Mouse (Mus musculus) ovary, postnatal 36 days (tissue): Measurements from ENCODE around the gene Ifi27.
A peak's percentile ranks its signal among the peaks of the same experiment; 100 is the strongest.
"Not testable (repeated sequence)": the region's sequence is repeated elsewhere in the genome, so short reads cannot be mapped to it uniquely, and the experiment has no call there.

ENCODE experiments used
- DNase-seq: peaks from one replicate; pipeline ENCODE4 v3.0.0; 2022; ENCODE audit warnings: low spot score, mixed read lengths

Gene Ifi27

DNA sequence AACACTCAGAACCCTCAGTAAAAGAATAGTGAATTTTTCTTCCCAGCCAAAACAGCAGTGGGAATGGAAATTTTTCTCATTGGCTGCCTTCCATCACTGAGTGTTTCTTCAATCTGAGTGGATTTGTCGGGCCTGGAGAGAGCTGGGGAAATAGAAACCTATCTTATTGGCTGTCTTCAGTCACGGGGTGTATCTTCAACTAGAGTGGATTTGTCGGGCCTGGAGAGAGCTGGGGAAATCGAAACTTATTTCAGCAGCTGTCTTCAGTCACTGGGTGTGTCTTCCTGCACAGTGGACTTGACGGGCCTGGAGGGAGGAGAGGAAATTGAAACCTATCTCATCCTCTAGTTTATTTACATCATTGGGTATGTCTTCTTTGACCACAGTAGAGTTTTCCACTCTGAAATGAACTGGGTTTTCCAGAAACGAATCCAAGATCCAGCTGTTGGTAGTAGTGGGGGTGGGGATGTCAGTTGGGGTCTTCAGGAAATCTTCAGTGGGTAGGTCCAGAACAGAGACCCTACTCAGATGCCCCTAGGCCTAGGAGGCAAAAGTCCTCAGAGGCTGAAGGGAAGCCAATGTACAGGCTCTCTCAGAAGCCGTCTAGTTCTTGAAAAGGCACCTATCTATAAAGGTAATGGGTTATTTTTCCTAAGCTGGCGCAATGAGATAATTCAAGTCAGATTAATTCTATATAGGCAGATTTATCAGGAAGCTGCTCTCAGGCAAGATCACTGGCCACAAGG, at the start of gene Ifi27:
Gene Ifi27, plus strand, starts transcription at position 226 of the 746 bp plus-strand sequence.
- peak; percentile 41 for DNase-seq

DNA sequence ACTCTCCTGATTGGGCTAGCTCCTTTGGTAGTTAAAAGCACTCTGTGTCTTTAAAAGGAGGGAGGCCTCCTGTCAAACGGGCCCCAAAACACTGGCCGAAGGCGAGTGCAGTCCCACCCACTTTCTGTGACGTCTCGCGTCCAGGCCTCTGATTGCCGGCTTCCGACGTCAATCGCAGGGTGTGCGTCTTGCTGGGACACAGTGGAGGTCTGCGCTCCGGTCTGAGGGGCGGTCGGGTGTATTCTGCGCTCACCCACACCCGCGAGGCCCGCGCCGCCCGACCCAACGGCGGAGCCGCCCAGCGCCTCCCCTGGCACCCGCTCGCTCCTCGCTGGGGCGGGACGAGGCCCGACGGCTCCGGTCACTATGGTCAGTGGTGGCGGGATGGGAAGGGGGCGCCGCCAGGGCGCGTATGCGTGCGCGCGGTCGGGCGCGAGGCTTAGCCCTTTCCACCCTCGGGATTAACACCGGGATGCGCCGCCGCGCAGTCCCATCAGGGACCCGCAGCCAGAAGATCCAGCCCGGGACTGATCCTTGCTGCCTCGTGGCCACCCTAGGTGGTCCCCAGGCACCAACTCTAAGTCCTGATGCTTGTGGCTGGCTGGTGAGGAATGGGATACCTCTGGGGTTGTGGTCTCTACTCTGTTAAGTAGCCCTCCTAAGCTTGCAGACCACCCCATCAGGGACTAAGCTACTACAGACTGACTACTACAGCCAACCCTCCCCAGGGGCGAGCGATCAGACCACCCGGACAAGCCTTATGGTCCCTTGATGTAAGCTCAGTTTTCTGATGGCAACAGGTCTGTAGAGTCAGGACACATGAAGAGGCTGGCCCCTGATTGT, 45.3 kb upstream of the Ifi27 start, which contains the start of gene Otub2:
Gene Otub2, plus strand, starts transcription at position 178 of the 843 bp plus-strand sequence.
- DNase-seq: peak; percentile 96

DNA sequence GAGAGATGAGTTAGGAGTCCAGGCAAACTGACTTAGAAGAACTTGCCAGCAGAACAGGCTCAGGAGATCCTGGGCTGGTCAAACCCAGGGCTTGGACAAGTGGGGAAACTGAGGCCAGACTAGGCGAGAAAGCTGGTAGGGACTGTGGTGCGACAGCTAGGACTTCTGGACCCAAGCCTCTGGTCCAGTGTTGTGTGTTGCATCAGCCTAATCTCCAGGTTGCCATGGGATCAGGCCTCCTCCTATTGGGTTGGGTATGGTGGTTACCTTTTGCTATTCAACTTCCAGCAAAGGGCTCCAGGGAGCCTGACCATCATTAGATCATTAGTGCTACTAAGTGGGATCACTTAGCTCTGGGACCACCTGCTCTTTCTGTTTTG, 44.7 kb upstream of the Ifi27 start:
- no peak for DNase-seq

DNA sequence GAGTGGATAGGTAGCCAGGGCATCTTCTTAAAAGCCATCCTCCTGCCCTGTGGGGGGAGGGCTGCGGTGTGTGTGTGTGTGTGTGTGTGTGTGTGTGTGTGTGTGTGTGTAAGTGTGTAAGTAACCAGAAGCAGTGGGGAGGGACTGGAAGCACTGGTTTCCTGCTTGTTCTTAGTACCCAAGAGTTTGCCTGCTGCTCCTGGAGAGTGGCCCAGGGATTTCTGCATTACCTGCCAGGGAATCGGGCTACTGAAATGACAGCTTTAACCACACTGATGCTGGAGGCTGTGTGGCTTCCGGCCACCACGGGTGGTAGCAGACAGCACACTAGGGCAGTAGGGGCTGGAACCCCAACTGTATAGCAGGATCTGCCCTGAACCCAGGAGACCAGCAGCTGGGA, 44.0 kb upstream of the Ifi27 start:
- DNase-seq: no peak

DNA sequence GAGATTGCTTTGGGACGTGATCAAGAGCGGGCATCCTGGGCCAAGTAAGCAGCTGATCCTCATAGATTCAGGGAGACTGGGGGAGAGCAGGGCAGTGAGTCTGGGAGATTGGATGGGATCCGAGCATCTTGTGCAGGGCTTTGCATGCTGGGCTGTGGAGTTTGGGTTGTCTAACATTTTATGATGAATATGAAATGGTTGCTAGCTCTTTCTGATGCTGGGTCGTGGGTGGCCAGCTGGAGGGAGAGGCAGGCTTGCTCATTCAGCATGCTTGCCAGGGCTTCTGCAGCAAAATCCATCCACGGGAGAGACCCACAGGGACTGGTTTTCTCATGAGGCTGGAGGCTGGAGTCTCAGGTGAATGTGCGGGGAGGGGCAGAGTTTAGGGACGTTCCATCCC, 42.9 kb upstream of the Ifi27 start:
- DNase-seq: no peak

DNA sequence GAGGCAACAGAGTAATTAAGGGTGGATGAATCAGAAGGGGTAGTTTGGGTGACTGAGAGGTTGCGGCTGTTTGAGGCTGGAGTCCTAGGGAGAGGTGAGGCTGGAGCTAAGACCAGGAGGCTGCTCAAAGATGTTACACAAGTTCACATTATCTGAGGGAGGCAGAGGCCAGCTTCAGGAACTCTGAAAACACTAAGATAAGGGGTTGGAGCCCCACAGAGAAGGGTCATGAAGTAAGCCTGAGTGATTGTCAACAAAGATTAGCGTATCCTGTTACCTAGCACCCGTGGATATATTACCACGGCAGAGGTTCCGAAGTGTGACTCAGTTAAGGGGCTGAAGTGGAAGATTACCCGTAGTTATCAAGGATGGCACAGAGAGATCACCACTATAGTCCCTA, 40.5 kb upstream of the Ifi27 start:
- no peak for DNase-seq

DNA sequence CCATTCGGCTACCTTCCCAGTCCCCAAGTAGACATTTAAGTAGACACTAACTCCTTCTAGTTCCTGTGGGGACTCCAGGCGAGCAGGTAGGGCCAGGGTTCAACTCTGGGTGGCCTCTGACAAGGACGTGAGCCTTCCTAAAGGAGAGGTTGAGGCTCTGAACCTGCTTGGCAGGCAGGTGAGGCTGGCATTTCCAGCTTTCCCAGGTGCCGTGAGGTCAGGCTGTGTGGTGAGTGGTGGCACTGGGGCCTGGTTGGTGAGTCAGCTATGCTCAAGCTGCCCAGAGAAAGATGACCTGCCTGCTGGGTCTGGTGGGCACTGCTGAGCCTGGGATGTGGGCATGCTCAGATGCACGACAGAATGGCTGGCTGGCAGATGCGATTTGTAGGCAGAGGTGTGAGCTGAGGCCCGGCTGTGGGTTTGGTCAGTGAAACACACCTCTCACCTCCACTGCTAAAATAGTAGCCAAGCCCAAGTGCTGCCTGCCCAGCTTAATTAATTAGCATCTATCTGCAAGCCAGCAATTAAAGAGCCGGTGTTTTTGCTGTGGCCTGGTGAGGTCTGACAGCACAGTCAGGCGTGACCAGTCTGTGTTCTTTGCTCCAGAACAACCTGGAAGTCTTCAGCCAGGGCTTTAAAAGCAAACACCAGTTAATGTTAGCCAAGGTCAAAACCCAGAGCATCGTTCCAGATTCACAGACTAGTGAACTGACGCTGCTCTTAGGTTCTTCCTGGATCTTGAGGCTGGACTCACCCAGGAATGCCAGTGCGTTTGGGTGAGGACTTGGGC, 38.3 kb upstream of the Ifi27 start:
- DNase-seq: no peak

DNA sequence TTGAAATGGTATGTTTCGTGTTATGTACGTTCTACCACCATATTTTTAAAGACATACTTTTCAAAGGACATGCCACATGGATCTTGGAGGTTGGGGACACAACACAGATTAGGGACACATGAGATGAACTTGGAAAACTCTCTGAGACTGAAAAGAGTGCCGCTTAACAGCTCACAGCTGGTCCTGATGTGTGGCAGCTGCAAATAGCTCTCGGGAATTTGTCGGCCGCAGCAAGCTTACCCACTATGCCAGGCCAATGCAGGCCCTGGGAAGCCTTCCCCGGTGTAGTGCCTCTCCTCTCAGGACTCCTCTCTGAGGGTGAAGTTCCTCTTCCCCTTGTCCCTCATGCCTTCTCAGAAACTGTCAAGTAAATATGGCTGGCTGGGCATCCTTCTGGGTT, 37.3 kb upstream of the Ifi27 start:
- no peak for DNase-seq

DNA sequence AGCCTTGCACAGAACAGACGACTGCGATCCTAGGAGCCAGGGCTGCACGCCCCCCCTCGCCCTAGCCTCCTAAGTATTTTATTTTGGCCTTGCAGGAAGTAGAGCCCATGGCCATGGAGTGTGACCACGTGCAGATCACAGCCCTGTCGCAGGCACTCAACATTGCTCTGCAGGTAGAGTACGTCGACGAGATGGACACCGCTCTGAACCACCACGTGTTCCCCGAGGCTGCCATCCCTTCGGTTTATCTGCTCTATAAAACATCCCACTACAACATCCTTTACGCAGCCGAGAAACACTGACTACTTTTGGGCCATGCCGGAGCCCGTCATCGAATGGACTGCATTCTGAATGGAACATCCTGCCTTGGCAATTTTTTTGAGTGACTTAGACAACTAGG, 29.9 kb upstream of the Ifi27 start:
- no peak for DNase-seq

DNA sequence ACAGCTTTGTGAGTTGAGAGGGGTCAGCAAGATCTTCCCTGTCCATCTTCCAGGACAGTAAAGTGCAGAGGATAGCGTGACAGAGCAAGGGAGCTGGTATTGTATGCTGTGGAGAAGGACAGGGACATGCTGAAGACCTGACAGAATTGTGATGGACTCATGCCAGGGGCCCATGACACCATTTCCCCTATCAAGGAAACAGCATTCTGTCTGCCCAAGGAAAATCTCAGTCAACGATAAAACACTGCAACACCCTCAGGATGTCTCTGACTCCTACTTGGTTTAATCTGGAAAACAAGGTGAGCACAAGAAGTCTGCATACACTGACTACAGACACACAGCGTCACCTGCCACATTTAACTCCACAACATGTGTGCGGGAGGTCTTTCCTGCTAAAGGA, 26.3 kb upstream of the Ifi27 start, which contains the start of gene 9330161L09Rik:
Gene 9330161L09Rik, minus strand, starts transcription at position 101 of the 400 bp plus-strand sequence.
- DNase-seq: no peak

DNA sequence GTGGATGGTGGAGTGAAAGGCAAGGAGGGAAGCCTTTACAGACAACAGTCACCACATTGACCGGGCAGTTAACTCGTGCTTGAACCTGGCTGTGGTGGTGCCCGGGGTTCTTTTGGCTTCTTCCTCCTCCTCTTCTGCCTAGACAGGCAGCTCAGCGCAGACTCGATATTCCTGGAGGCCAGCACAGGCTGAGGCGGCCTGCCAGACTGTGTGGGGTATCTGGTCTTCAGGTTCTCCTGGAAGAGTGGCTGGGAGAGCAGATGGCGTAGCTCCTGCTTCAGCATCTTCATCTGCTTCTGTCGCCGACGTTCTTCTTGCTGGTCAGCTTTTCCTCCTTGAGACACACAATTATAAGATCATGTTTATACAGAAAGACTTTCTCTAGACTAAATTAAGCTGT, 25.9 kb upstream of the Ifi27 start:
- DNase-seq: no peak

DNA sequence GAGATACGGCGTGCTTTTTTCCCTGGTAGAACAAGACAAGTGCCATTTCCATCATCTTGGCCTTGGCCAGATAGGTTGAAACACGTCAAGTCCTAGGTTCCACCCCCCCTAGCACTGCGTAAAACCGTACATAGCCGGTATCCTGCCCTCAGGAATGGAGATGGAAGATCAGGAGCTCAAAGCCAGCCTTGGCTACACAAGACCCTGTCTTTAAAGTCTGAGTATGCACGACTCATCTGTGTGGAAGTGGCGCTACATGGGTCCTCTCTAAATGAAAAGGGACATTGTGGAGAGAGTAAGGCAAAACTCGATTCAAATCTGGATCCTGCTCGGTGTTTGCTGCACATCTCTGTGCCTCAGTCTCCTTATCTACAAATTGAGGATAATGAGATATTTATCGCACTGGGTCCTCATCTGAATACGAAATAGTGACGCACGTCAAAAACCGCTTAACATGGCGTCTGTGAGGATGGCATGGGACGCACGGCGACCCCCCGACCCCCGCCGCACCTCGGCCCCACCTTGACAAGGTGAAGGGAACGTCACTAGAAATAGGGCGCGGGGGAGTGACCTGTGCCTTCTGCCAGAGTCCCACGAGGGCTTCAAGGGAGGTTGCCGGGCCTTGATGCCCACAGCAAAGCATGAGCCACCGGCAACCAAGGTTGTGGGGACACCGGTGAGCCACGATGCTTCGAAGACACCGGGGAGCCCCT, 8.8 kb upstream of the Ifi27 start:
- no peak for DNase-seq

DNA sequence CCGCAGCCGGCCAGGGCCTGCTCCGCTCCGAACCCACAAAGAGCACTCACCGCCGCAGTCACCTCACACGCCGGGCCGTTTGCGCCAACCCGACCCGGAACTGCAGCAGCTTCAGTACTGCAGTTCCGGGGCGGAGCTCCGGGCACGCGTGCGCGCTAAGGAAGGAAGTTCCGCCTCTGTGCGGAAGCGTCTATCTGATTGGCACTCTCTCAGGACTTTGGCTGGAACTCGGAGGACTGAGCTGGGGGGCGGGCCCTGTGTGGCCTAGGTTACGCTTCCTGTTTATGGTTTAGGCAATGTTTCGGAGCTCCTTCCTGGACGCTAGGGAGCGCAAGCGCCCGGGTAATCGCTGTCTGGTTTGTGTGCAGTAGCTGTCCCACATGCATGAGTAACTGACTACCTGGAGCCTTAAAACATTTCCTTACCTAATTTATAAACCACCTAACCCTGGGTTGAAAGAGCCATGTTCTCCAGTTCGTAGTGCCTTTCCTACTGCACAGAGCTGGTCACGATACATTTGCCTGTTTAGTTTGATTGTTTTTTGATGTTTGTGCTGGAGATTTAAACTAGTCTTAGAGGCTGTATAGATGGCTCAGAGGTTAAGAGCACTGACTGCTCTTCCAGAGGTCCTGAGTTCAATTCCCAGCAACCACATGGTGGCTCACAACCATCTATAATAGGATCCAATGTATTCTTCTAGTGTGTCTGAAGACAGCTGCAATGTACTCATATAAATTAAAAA, 8.1 kb upstream of the Ifi27 start, which contains the start of gene Ddx24:
Gene Ddx24, minus strand, starts transcription at position 102 of the 742 bp plus-strand sequence.
- peak; percentile 96 for DNase-seq

DNA sequence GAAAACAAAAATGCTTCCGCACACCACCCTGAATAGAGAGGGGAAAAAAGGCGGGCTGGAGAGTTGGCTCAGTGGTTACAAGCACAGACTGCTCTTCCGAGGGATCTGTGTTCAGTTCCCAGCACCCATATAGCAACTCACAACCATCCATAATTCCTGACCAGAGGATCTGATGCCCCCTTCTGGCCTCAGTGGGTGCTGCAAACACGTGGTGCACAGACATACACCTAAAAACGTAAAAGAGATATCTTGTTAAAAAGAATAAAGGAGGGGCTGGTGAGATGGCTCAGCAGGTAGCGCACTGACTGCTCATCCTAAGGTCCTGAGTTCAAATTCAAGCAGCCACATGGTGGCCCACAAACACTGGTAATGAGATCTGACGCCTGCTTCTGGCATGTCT, 7.3 kb upstream of the Ifi27 start:
- DNase-seq: no peak

DNA sequence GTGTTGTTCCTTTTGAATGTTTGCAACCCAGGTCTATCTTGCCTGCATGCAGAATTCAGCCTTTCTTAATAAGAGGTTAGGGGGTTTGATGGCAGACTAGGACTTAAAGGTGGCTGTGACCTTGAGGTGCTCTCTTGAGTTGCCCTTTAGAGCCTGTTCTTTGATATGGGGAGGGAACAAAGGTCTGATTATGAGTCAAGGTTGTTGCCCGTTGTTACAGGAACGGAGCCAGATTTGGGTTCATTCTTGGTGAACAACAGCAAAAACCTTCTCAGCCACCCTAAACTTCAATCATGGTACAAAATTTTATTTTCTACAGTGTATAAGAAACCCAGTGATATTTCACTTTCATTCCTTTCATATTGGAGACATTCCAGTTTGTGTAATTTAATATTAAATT, 581 bp upstream of the Ifi27 start:
- DNase-seq: no peak

DNA sequence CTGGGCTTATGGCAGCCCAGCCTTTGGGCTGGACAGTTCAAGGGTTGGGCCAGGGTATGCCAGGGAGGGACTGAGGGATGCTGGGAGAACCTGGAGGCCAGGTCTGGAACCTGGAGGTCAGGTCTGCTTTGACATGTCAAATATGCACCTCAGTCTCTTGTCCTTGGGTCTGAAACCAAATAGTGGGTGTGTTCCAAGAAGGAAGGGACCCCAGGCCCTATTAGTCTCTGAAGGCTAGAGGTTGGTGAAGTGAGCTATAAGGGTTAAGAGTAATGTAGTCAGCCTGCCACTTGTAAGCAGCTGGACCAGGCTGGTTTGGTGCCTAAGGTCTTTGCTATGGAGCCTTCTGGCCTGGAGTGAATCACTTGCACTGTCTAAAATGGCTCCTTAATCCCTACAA, 850 bp downstream of the Ifi27 start:
- DNase-seq: no peak

DNA sequence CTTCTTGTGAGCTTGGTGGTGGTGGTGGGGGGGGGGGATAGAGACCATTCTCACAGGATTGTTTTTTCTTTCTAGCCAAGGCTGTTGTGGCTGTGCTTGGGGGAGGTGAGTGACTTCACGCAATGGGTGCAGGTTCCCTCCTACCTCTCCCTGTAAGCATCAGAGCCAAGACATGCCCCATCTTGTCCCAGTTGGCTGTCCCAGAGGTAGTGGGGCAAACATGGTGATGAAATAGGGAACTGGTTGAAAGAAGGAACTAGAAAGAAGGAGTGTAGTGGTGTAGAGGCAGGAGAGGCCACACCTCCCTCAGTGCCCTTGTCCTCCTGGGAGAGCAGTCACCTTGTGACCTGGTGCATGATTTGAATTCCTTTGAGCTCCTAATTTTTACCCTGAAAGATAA, 3.6 kb downstream of the Ifi27 start:
- no peak for DNase-seq

DNA sequence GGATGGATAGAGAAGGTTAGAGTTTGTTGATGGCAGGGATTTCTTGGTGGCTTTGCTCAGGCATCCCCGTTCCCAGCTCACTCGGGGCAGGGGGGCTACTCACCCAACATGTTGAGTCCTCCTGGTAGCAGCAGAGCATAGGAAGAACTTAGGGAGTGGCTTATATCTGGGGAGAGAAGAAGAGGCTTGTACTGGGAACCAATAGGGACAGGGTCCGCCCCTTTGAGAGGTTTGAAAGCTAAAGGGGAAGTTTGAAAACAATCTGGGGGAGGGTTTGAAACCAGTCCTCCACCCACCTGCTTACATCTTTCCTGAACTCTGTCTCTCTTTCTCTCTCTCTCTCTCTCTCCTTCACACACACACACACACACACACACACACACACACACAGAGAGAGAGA, 9.5 kb downstream of the Ifi27 start, which contains the start of gene Ifi27l2a:
Gene Ifi27l2a, minus strand, starts transcription at position 157 of the 400 bp plus-strand sequence.
- DNase-seq: no peak

DNA sequence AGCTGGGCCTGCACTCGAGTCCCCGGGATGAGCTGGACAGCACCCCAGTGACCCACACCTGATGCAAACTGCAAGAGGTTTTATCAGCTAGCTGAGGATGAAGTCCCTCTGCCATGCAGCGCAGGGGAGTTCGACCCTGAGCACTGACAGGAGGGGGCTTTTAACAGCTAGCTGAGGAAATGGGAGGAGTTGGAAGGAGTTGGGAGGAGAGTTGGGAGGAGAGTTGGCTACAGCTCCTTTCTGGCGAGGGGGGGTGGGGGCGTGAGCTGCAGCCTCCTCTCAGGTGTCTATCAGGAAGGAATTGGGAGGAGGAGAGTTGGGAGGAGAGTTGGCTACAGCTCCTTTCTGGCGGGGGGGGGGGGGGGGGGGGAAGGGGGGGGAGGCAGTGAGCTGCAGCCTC, 10.2 kb downstream of the Ifi27 start:
- DNase-seq: not testable (repeated sequence)

DNA sequence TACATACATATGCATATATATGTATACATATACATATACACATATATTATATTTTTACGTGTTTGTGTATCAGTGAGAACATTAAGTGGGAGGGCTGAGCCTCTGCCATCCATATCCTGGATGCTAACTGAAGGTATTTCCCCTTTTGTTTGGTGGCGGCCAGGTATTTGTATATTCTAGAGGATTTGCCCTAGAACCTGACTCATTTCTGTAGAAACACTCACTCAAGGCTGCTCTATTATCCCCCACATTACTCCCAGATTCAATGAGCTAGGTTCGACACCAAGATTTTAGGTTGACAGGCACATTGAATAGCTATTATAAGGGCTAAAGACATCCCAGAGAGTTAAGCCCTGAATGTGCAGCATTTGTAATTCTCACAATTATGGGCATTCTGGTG, 11.0 kb downstream of the Ifi27 start:
- DNase-seq: no peak

DNA sequence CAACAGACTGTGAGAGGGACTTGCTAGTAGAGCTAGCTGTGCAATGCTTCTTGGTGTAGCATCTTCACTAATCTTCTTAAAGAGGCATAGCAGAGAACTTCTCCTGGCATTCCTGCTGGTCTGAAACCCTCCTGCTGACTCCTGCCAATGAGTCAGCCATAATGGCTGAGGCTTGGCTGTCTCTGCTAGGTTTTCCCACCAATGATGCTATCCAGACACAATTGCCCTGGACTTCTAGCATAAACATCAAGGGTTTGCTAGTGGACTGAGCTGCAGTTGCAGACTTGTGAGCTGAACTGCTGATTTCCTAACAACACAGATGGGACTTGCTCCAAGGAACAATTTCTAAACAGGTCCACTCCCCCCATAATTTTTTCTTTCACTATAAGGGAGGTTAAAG, 19.4 kb downstream of the Ifi27 start:
- DNase-seq: no peak
